Mouse (Mus musculus) kidney, adult 8-10 months (tissue): ENCODE measurements at regions not wholly inside any gene's neighbourhood (a gene's known extent, or its start where the extent isn't known, plus 50 kb on each side); places are given as distances from the start of the nearest gene placed in this dataset.
A peak's percentile ranks its signal among the peaks of the same experiment; 100 is the strongest.

Experiments
- DNase-seq, 2 experiments: peaks; one replicate each; pipeline ENCODE4 v3.0.0; 2022

GRCm38 (mm10) chr9:46819376-46819775, 179.2 kb upstream of the Gm4791 start:
- no peak for DNase-seq

DNA sequence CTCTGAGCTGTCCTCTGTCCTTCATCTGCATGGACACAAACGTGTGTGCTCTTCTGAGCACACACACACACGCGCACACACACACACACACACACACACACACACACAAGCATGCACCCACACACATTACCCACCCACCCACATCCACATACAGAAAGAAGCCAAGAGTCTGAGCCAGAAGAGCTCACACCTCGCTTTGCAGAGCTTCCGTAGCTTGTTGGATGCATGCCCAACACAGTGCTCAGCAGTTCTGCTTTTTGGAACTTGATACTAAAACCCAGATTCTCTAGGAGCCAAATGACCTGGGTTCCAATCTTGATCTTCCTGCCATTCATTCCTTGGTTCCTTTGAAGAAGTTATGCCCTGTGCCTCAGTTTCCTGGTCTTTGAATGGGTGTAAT, 182.4 kb upstream of the Gm4791 start:
- DNase-seq = no peak

- peak; percentile 7 to 64 for DNase-seq
These were observed 183.9 kb upstream of the Gm4791 start for GRCm38 (mm10) chr9:46814478-46815241.

GRCm38 (mm10) chr9:46810266-46810665, 188.3 kb upstream of the Gm4791 start:
- DNase-seq = no peak

DNA sequence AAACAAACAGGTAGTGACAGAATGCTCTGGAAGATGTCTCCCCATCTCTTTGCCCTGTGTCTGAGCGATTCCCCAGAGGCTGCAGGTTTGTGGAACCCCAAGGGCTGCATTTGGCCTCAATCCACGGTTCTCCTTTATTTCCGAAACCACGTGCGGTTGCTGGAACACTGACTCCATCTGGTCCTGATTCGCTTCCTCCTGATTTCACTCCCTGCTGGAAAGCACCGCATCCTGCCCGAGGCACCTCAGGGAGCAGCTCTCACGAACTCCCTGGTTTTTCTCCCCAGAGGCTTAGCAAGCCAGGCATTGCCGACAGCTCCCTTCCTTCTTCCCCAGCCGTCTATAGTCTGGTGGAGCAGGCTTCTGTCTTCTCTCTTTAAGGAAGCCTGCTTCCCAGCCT, 203.1 kb upstream of the Gm4791 start:
- DNase-seq = no peak

DNA sequence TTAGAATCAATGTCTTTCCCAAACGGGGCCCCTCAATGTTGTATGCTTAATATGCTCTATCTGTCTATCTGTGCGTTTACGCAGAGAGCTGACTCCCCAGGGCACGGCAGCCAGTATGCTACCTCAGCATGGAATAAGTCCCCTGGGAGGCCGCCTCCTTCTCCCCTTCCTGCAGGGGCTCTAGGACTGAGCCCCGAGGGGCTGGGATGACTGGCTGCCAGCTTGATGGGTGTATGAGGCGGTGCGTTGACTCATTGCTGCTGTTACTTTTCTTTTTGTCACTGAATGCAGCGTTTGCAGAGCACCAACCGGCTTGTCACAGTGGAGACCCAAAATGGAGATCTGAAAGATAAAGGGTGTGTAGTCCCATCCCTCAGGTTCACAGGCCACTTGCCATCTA, 209.5 kb upstream of the Gm4791 start:
- no peak for DNase-seq

GRCm38 (mm10) chr9:46788456-46788855, 210.1 kb upstream of the Gm4791 start:
- DNase-seq = no peak

DNA sequence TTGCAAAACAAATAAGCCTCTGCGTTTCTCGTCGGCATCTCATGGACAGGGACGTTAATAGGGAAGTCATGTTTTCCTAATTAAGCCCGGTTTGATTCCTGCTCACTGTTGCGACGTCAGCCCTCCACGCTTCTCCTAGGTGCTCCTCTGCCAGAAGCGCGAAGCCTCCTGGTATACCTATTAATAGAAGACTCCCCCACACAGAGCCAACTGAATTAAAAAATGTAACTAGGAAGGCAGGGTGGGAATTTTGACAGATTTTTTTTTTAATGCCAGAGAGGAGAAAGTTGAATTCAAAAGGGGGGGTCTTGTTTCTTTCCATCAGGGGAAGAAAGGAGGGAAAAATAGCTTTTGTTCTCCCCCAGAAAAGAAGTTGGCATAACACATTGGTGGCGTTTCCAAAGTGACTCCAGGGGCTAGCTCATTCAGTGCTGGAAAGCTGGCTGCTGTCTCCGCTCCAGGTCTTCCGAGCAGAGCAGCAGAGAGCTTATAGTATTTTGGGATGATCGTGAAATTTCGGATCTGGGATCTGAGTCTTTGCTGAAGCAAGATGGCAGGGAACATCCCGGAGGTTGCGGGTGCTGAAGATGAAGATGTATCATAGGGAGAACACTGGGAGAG, 214.1 kb upstream of the Gm4791 start:
- DNase-seq = no peak

- DNase-seq = no peak
These were observed 214.8 kb upstream of the Gm4791 start for GRCm38 (mm10) chr9:46783597-46784354.

- DNase-seq = no peak
These were observed 216.9 kb upstream of the Gm4791 start for GRCm38 (mm10) chr9:46781681-46782080.

DNA sequence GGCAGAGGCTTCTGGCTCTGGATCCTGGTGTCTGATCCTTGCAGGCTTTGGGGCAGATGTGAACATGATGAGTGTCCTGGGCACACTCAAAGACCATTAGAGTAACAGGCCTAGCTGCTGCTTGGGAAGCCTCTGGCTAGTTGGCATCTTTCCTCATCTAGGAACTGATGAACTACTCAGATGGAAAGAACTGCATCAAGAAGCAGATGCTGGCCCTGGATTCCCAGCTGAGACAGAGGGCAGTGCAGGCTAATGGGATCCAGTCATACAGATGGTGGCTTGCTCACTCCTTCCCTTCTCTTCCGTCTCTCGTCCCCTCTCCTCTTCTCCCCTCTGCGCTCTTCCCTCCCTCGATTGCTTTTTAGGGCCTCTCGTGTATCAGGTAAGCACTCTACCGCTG, 219.8 kb upstream of the Gm4791 start:
- DNase-seq = no peak

GRCm38 (mm10) chr9:46774821-46775220, 223.7 kb upstream of the Gm4791 start:
- no peak for DNase-seq

DNA sequence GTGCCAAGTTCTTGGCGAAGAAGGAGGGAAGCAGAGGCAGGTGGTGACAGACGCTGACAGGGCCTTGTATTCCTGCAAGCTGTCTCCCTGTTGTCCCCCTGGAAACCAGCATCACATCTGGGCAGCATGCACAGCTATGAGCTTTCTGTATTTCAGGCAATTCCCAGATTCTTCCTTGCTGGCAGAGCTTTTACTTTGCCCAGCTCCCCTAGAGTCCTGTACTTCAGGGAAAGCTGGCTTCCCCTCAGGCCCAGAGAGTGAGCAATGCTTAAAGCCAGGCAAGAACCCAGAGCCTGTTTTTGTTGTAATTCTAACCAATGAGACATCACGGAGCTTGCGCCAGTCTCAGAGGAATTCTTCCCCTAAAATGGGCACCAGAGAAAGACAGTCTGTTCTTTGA, 238.3 kb upstream of the Gm4791 start:
- DNase-seq = no peak

GRCm38 (mm10) chr9:46757005-46757672, 241.4 kb upstream of the Gm4791 start:
- DNase-seq = no peak

GRCm38 (mm10) chr9:46751981-46752380, 246.6 kb upstream of the Gm4791 start:
- no peak for DNase-seq

GRCm38 (mm10) chr9:46749441-46749840, 249.1 kb upstream of the Gm4791 start:
- DNase-seq = no peak

- DNase-seq = no peak
These were observed 252.3 kb upstream of the Gm4791 start for GRCm38 (mm10) chr9:46746266-46746665.

GRCm38 (mm10) chr9:46740496-46740895, 258.0 kb upstream of the Gm4791 start:
- DNase-seq = no peak

DNA sequence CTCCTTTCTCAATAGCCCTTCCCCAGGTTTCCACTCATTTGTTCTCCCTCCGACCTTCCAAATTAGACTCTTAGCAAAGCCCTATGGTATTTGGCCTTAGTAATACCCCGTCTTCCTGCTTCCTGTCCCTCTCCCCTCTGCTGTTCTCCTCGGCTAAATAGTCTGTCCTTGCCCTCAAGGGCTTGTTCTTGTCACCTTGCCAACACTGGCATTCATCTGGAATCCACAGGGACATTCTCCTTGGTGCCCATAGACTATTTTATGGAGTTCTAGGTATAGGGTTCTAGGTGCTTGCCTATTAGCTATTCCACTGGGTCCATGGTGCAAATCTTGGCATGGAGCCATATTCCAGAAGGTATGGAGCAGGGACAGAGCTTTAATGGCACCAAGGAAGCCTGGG, 259.2 kb upstream of the Gm4791 start:
- no peak for DNase-seq

DNA sequence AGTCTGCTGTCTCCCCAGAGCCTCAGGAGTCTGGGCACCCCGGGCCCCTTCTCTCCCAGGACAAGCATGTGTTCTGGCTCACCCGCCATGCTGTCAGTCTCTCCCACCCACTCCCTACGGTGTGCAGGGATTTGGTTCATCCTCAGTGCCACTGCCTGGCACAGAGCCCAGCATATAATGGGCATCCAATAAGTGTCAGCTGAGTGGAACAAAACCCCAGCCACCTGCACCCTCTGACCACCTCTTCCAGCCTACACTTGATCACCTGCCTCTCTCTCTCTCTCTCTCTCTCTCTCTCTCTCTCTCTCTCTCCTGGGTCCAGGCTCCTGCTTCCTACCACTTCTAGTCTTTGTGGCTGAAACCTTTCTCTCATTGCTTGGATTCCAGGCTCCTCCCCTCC, 259.9 kb upstream of the Gm4791 start:
- no peak for DNase-seq

- DNase-seq = no peak
These were observed 260.5 kb upstream of the Gm4791 start for GRCm38 (mm10) chr9:46738056-46738455.

DNA sequence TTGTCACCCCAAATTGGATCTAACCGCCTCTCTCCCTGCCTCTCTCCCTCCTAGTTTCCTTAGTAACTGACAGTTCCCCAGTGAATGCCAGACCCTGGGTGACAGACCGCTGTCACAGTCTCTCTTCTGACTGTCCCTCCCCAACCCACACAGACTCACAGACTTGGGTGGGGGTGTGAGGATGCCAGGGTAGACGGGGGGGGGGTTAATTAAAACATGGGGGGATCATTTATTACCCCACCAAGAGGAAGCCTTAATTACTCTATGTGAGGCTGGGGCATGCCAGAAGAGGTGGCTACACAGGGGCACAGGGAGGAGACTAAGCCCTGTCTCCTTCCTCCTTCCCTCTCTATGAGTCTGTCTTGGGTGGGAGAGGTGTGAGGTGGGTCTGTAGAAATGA, 261.1 kb upstream of the Gm4791 start:
- DNase-seq = no peak

DNA sequence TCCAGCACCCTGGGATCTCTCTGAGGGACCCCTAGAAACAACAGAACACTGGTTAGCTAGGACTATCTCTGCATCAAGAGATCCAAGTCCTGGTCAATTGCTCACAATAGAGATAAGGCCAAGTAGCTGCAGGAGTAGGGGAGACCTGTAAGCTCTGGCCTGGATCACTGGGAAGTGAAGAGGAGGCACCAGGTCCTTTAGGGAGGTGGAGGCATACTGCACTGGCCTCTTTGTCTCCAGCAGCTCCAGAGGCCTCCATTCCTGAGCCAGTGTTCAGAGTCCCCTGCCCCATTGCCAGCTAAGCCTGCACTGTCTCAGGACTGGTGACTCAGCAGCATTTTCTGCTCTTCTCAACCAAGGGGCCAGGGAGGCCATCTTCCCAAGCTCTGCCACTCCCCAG, 262.3 kb upstream of the Gm4791 start:
- DNase-seq = no peak
